18 mouse cellular contexts compared by ENCODE assay signal in genomic region chr5:99382786-99383185, GRCm38 (mm10).
DNase-seq lines count a peak whose midpoint lies in the region; ATAC-seq and TF ChIP-seq lines count a peak whose summit lies in the region.
"Had no signal": no experiment of that assay in that cellular context is flagged by ENCODE, and none has a peak within 500 bp of the region (broad histone marks: within the 10 kb centered on the region; RNA-seq: fewer than 3 reads in every experiment).

No protein-coding gene starts in this region.

- no peak overlapping the region for H3K4me3 ChIP-seq in heart, embryonic 10.5 days
- H3K4me3 ChIP-seq in midbrain, postnatal 0 days (ENCODE audit: low read depth, low read length), result no peak overlapping the region
- H3K4me3 ChIP-seq in midbrain, embryonic 10.5 days, result no peak overlapping the region
- no peak overlapping the region for H3K4me3 ChIP-seq in neural tube, embryonic 15.5 days (replicated peaks)
- H3K4me3 ChIP-seq: embryonic facial prominence, embryonic 12.5 days; forebrain, embryonic 15.5 days; heart, embryonic 15.5 days; limb, embryonic 10.5 days; stomach, embryonic 15.5 days had no signal

- peaks cover 57% of the 10 kb centered on the region for H3K4me1 ChIP-seq in heart, embryonic 10.5 days
- H3K4me1 ChIP-seq in midbrain, postnatal 0 days (ENCODE audit: insufficient read depth, low read length), result peaks cover 8% of the 10 kb centered on the region
- H3K4me1 ChIP-seq in midbrain, embryonic 10.5 days, result peaks cover 69% of the 10 kb centered on the region
- H3K4me1 ChIP-seq in neural tube, embryonic 15.5 days, result peaks cover 45% of the 10 kb centered on the region

- peak; percentile 35 for DNase-seq in heart, adult 8-10 months (ENCODE audit: low spot score)
- no peak for DNase-seq in heart, embryonic 10.5 days (ENCODE audit: low spot score)
- peak; percentile 13 for DNase-seq in midbrain, postnatal 0 days (ENCODE audit: low spot score)
- DNase-seq in midbrain, embryonic 10.5 days (ENCODE audit: low spot score), result no peak
- no peak for DNase-seq in ovary, postnatal 14 days (ENCODE audit: low spot score)
- no peak for DNase-seq in kidney, adult 9 months
- DNase-seq: adrenal gland, postnatal 10 days; cerebellum, adult 2 months; midbrain, embryonic 14.5 days; thymus, adult 2 months had no signal

- no peak for TF ChIP-seq CTCF in midbrain, postnatal 0 days (IDR thresholded peaks at IDR 0.05)

- 90% methylated on average over 5 of the region's 5 CpGs for WGBS in heart, embryonic 10.5 days
- 72% methylated on average over 5 of the region's 5 CpGs for WGBS in midbrain, postnatal 0 days
- 83% methylated on average over 5 of the region's 5 CpGs for WGBS in midbrain, embryonic 10.5 days
- 51% methylated on average over 5 of the region's 5 CpGs for WGBS in neural tube, embryonic 15.5 days

- ATAC-seq in midbrain, postnatal 0 days (ENCODE audit: low FRiP score), result no peak
- peak; percentile 82 for ATAC-seq in megakaryocyte, adult 5-6 weeks (ENCODE audit: poor library complexity, severe bottlenecking)
- ATAC-seq in neural tube, embryonic 15.5 days (ENCODE audit: low FRiP score), result no peak
- ATAC-seq: forebrain, embryonic 15.5 days had no signal

- no peak overlapping the region for H3K27ac ChIP-seq in heart, embryonic 10.5 days
- H3K27ac ChIP-seq in midbrain, postnatal 0 days (ENCODE audit: low read depth, low read length), result no peak overlapping the region
- H3K27ac ChIP-seq in midbrain, embryonic 10.5 days (replicated peaks), result no peak overlapping the region
- H3K27ac ChIP-seq in neural tube, embryonic 15.5 days (replicated peaks), result no peak overlapping the region
- H3K27ac ChIP-seq: embryonic facial prominence, embryonic 12.5 days; forebrain, embryonic 15.5 days; heart, embryonic 15.5 days; limb, embryonic 10.5 days; liver, embryonic 14.5 days; stomach, embryonic 15.5 days had no signal

- no peak overlapping the region for H3K4me2 ChIP-seq in midbrain, postnatal 0 days (ENCODE audit: low read depth, low read length, poor library complexity, severe bottlenecking)
- H3K4me2 ChIP-seq in neural tube, embryonic 15.5 days, result no peak overlapping the region
- H3K4me2 ChIP-seq: embryonic facial prominence, embryonic 12.5 days; forebrain, embryonic 15.5 days; heart, embryonic 15.5 days; stomach, embryonic 15.5 days had no signal

- no peaks in the 10 kb centered on the region for H3K36me3 ChIP-seq in heart, embryonic 10.5 days
- no peaks in the 10 kb centered on the region for H3K36me3 ChIP-seq in midbrain, postnatal 0 days (ENCODE audit: insufficient read depth, low read length)
- H3K36me3 ChIP-seq in midbrain, embryonic 10.5 days, result no peaks in the 10 kb centered on the region
- no peaks in the 10 kb centered on the region for H3K36me3 ChIP-seq in neural tube, embryonic 15.5 days
- H3K36me3 ChIP-seq: embryonic facial prominence, embryonic 12.5 days; forebrain, embryonic 15.5 days; heart, embryonic 15.5 days; limb, embryonic 10.5 days; stomach, embryonic 15.5 days had no signal

- 0 out of 2 replicates have a peak, but pooled peaks cover 3% of the 10 kb centered on the region for H3K27me3 ChIP-seq in heart, embryonic 10.5 days (ENCODE audit: insufficient read depth, poor library complexity, severe bottlenecking)
- no peaks in the 10 kb centered on the region for H3K27me3 ChIP-seq in midbrain, postnatal 0 days (ENCODE audit: insufficient read depth, low read length)
- H3K27me3 ChIP-seq in midbrain, embryonic 10.5 days (ENCODE audit: low read depth, poor library complexity, severe bottlenecking), result peaks cover 96% of the 10 kb centered on the region
- no peaks in the 10 kb centered on the region for H3K27me3 ChIP-seq in neural tube, embryonic 15.5 days (replicated peaks)
- H3K27me3 ChIP-seq: embryonic facial prominence, embryonic 12.5 days; forebrain, embryonic 15.5 days; heart, embryonic 15.5 days; stomach, embryonic 15.5 days had no signal

- H3K9me3 ChIP-seq in heart, embryonic 10.5 days, result no peaks in the 10 kb centered on the region
- H3K9me3 ChIP-seq in midbrain, postnatal 0 days (ENCODE audit: low read length), result no peaks in the 10 kb centered on the region
- no peaks in the 10 kb centered on the region for H3K9me3 ChIP-seq in midbrain, embryonic 10.5 days (replicated peaks)
- no peaks in the 10 kb centered on the region for H3K9me3 ChIP-seq in neural tube, embryonic 15.5 days (replicated peaks)
- H3K9me3 ChIP-seq: embryonic facial prominence, embryonic 12.5 days; forebrain, embryonic 15.5 days; heart, embryonic 15.5 days; limb, embryonic 10.5 days; stomach, embryonic 15.5 days had no signal

- no peak overlapping the region for H3K9ac ChIP-seq in midbrain, postnatal 0 days (replicated peaks; ENCODE audit: low read length, poor library complexity, severe bottlenecking)
- no peak overlapping the region for H3K9ac ChIP-seq in neural tube, embryonic 15.5 days (replicated peaks)
- H3K9ac ChIP-seq: embryonic facial prominence, embryonic 12.5 days; forebrain, embryonic 15.5 days; heart, embryonic 15.5 days; liver, embryonic 14.5 days; stomach, embryonic 15.5 days had no signal

Comparison
In these comparisons a context has a peak if more than half of its experiments do, and no peak if none do; other contexts are left out.
1. DNase-seq: peak in heart, adult 8-10 months (single experiment) and midbrain, postnatal 0 days (single experiment); none in heart, embryonic 10.5 days (single experiment), midbrain, embryonic 10.5 days (single experiment), ovary, postnatal 14 days (single experiment) and kidney, adult 9 months (single experiment).